Mouse (Mus musculus): ENCODE measurements around the gene Kcnj4.
A peak's percentile ranks its signal among the peaks of the same experiment; 100 is the strongest.
"Not testable (repeated sequence)": the region's sequence is repeated elsewhere in the genome, so short reads cannot be mapped to it uniquely, and the experiment has no call there.

Kcnj4 gene

GRCm38 (mm10) chr15:79511553-79512320 lies 6.7 kb upstream of the Kcnj4 start:
- DNase-seq (ENCODE audit: low spot score in 2 of 2): peak in 1 of 2 experiments; percentile 62

DNA sequence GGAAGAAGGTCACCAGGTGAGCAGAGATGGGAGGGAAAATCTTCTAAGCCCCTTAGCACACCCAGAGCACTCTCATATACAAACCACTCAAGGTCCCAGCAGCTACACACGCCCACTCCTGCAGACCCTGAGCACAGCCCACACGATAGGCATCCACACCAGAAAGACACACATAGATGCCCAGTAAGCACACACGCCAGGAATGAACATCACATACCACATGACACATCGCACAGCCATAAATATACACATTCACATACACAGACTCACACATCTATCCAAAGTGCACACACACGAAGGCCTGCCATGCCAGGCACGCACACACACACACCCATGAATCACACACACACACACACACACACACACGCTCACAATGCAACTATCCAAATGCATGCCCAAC lies 5.4 kb upstream of the Kcnj4 start:
- DNase-seq (ENCODE audit: low spot score in 2 of 2): no peak

- no peak for DNase-seq (ENCODE audit: low spot score in 2 of 2)
Observed at GRCm38 (mm10) chr15:79509998-79510397, 5.0 kb upstream of the Kcnj4 start.

DNA sequence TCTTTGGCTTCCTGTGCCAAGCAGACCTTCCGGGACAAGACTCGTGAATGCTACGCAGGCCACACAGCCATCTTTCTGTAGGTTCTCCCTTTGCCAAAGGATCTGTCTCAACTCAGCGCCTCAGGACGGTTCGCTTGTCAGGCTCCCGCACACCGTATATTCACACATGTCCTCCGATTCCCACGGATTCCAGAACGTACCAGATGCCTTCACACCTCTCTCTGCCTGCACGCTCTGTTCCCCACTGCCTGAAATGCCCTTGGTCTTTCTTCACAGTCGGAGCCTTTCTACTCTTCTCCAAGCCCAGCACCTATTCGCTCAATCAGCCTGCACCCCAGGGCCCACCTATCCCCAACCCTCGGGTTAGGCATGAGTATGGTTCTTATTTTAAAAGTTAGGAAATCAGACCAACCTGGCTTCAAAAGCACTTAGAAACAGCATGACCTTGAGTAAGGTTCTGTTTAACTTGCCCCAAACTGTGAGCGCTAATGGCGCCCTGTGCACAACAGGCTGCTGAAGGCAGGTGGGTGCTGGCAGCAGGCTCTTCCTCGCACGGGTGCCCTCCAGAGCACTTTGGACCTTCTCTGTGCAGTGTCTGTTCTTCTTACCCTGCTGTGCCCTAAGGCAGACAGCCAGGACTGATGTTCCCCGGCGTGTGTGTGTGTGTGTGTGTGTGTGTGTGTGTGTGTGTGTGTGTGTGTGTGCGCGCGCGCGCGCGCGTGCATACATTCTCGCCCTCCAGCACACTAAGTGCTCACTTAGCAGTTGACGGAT lies 2.2 kb upstream of the Kcnj4 start:
- DNase-seq (ENCODE audit: low spot score in 2 of 2): no peak

- no peak for DNase-seq (ENCODE audit: low spot score in 2 of 2)
Observed at GRCm38 (mm10) chr15:79506460-79506859, 1.4 kb upstream of the Kcnj4 start.

DNA sequence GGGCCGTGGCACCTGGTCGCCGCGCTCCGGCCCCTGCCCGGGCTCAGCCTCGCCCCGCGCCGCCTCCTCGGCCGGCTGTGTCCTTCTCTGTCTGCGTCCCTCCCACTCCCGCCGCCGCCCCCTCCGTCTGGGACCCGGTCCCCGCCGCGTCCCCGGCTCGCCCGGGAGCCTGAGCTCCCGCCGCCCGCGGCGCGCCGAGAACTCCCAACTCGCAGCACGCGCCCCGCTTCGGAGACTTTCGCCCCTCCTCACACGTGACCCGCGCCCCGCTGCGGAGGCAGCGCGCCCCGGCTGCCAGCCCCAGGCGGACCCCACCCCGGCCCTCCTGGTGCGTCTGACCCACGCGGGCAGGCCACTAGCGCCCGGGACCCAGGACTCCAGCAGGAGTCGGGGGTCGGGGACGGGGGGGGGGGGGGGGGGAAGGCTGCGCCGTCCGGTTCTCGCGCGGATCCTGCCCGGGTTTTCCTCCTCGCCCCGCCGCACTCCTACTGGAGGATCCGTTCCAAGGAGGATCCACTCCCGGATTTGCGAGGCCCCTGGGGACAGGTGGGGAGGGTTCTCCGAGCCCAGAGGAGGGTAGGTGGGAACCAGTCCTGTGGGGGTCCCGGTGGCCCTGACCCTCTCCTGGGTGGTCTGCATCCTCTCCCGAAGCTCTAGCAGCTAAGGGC lies 709 bp upstream of the Kcnj4 start:
- peak in 1 of 2 experiments; percentile 40 for DNase-seq (ENCODE audit: low spot score in 2 of 2)

DNA sequence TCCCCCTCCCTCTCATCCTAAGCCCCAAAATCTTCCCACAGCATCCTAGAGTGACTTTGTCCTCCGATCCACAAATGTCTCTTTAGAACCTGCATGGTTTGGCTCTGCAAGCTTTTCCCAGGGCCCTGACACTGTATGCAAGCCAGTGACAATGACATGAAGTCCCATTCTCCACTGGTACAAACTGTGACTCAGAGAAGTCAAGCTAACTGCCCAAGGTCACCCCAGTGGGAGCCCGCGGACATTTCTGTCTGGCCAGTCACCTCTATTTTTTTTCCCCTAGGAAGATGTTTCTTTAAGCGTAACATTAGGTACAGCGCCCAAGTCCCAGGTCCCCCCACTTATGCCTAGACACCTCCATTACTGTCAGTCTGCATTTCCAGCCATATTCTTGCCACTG lies 1.6 kb downstream of the Kcnj4 start:
- no peak for DNase-seq (ENCODE audit: low spot score in 2 of 2)

GRCm38 (mm10) chr15:79502891-79503341 lies 2.1 kb downstream of the Kcnj4 start:
- DNase-seq (ENCODE audit: low spot score in 2 of 2): no peak

- DNase-seq (ENCODE audit: low spot score in 2 of 2): no peak
Observed at GRCm38 (mm10) chr15:79500110-79500509, 4.9 kb downstream of the Kcnj4 start.

DNA sequence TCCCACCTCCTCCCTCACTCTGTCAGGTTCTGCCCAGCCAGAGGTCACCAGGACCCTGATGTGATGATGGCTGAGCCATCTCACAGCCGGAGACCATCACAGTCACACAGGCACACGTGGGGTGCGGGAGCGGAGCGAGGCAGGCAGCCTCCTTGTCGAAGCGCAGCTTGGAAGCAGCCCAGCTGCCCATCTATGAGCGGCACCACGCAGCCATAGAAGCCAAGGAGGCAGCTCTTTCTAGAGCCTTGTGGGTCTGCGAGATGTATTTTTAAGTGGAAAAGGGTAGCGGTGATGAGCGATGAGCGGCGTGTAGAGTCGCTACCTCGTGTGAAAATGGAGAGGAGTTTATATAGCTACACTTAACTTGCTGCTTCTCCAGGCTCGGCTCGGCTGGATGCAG lies 11.5 kb downstream of the Kcnj4 start:
- DNase-seq (ENCODE audit: low spot score in 2 of 2): no peak

DNA sequence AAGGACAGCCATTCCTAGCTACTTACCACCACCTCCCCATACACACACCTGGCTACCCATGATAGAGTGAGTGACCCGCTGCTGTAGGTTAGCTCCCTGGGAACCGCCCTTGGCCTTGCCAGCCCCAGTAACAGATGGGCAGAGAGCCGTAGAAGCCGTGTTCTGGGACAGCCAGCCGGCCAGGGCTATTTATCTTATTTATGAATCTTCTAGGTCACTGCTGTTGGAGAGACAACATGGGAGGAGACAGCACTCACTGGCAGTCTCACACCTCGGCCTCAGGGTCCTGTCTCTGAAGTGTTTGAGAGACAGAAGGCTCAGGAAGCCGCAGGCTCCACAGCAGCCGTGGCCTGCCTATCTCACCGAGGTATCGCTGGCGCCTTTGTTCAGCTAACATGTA lies 15.6 kb downstream of the Kcnj4 start:
- DNase-seq (ENCODE audit: low spot score in 2 of 2): no peak

GRCm38 (mm10) chr15:79481181-79481688 lies 23.8 kb downstream of the Kcnj4 start:
- no peak for DNase-seq (ENCODE audit: low spot score in 2 of 2)

DNA sequence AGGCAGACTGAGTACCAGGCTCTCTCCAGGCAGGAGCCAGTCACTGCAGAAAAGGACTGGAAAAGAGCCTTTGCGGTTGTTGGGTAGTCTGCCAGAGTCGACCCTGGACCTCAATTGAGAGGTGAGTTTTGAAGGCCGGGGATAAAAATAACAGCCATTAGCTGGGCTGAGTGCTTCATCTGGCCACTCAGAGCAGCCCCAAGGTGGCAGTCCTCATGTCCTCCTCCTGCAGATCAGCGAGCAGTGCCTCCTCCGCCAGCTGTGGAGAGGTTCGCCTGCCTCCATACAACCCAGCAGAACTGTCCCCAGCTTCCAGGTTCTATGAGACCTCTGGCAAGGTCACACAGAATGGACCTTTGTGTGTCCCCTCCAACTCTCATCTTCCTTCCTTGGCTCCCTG lies 27.8 kb downstream of the Kcnj4 start:
- no peak for DNase-seq (ENCODE audit: low spot score in 2 of 2)

DNA sequence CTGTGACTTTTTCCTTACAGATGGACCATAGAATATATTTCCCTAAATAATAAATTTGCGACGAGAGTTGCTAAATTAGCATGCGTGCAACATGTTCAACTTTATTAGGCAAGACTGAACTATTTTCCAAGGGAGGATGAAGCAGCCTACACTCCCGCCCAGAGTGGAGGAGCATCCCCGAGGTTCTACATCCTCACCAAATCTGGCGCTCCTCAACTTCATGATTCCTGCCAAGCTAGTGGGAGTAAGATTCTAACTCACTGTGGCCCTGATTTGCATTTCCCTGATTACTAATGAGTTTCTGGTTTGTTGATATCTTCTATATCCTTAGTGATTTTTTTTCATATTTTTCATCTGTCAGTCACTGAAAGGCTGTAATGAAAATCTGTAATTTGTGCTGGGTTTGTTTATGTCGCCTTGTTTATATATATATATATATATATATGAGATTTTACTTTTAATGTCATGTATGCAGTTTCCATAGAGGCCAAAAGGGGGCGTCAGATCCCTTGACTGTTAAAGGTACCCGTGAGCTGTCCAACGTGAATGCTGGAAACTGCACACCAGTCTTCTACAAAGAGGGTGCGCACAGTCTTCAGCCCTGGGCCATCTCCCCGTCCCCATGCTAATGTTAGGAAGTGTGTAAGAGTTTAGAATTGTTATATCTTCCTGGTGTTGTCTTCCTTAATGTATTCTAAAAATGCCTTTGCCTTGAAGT lies 31.2 kb downstream of the Kcnj4 start:
- no peak for DNase-seq (ENCODE audit: low spot score in 2 of 2)

- DNase-seq (ENCODE audit: low spot score in 2 of 2): peak in 1 of 2 experiments; percentile 38
Observed at GRCm38 (mm10) chr15:79473042-79473441, 32.0 kb downstream of the Kcnj4 start.

DNA sequence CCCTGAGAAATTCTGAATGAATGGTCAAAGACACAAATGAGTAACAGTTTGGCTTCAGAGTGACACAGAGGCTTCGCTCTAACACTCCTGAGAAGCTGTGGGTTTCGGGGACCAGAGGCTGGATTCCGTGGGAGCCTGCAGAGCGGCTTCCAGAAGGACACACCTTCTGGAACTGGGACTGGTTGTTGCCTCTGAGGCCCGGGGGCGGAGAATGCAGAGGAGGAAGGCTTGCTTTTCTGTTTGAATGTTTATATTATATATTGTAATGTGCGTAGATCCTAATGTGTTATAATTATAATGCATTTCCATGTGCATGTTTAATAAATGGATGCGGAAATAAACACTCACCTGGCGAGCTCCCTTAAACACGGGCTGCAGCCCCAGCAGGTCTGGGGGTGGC lies 33.9 kb downstream of the Kcnj4 start:
- DNase-seq (ENCODE audit: low spot score in 2 of 2): no peak

DNA sequence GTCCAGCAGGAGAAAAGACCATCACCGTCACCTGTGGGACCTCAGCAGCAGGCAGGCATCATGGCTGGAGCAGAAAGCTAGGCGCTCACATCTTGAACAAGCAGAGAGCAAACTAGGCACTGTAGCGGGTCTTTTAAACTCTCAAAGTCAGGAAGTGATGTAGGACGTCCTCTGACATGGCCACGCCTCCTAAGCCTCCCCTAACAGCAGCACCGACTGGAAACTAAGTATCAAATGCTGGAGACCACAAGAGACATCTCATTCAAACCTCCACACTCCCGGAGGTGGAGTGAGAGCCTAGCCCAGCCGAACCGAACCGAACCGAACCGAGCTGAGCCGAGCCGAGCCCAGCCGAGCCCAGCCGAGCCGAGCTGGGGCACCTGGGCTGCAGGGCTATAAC lies 34.5 kb downstream of the Kcnj4 start:
- DNase-seq (ENCODE audit: low spot score in 2 of 2): no peak

DNA sequence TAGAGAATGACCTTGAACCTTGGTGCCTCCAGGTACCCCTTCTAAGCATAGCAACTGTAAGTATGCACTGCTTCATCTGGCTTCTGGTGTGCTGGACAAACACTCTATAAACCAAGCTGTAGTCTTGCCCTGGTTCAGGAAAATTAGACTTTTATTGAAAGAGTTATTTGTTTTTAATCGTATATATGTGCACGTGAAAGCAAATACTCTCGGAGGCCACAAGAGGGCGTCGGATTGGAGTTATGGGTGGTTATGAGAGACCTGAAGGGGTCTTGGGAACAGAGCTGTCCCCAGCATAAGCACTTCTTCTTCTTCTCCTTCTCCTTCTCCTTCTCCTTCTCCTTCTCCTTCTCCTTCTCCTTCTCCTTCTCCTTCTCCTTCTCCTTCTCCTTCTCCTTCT lies 35.5 kb downstream of the Kcnj4 start:
- DNase-seq (ENCODE audit: low spot score in 2 of 2): no peak

DNA sequence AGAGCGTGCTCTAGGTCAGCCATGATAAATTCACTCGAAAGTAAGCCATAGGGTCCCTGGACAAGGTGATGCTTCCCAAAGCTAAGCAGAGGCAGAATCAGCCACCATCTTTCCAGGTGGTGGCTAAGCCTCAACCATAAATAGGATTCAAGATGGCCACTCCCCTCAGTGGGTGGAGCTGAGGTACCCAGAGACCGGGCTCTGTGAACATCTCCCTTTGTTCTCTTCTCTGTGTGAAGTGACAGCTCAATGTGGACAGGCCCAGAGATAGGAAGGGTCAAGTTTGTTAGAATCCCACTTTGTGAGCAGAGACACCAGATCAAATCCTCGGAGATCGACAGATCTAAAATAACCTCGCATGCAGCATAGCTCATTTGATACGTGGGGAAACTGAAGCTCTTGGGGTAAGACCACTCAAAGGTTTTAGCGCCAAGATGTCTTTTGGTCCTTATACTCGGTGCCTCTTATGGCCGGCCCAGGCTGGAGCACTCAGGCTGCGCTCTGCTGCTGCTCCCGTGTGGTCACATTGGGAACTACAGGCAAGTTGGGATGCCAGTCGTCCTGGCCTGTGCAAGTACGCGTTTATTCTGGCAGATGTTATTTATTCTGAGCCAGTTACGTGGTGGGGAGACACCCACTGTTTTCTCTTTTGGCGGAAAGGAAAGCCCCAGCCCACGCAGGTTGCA lies 38.3 kb downstream of the Kcnj4 start:
- peak; percentile 67 to 87 for DNase-seq (ENCODE audit: low spot score in 2 of 2)

DNA sequence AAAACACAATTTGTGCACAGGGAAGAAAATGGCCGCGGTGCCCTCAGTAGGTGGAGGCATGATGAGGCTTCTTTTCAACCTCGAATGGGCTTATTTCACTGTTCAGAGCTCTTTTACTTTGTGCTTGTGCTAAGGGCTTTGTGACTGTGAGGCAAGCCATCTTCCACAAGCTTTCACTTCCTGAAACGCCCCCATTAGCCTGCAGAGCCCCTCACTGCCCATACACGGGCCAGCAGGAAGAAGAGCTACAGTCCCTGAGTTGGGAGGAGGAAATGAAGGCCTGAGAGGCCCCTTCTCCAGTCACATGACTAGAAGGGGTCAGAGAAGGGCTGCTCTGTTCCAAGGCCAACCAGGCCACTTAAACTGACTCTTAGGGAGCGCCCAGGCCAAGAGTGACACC lies 48.5 kb downstream of the Kcnj4 start:
- no peak for DNase-seq (ENCODE audit: low spot score in 2 of 2)

- not testable (repeated sequence) for DNase-seq (ENCODE audit: low spot score in 2 of 2)
Observed at GRCm38 (mm10) chr15:79456104-79456503, 48.9 kb downstream of the Kcnj4 start.

Measured in spleen, postnatal 10 days (tissue).